Mouse (Mus musculus) heart, postnatal 14 days (tissue): ENCODE results near the gene Kcnk5. TPM values are rescaled to one million over a fixed set of nuclear protein-coding genes. Genes with fewer than 3 reads are reported as not detected.

ENCODE experiments used
- DNase-seq, 2 experiments: peaks; one replicate each; pipeline ENCODE4 v3.0.0; 2021 to 2022
- intact Hi-C: fragments of 180-260 bp; cut with DNase I; formaldehyde crosslinking; loops from one replicate; pipeline ENCODE4 v1.15.1; 2025
- total RNA-seq, 2 experiments: library from RNA; stranded (reverse); gene quantifications; 2 replicates each; pipeline ENCODE4 v1.2.3; 2021

Gene Kcnk5
- total RNA-seq, 2 experiments from 2014 or later = 0.88 to 0.98 TPM

GRCm38 (mm10) chr14:20203301-20203700, 21.7 kb upstream of the Kcnk5 start:
- DNase-seq = no peak
- intact Hi-C loops = no loop called here

DNA sequence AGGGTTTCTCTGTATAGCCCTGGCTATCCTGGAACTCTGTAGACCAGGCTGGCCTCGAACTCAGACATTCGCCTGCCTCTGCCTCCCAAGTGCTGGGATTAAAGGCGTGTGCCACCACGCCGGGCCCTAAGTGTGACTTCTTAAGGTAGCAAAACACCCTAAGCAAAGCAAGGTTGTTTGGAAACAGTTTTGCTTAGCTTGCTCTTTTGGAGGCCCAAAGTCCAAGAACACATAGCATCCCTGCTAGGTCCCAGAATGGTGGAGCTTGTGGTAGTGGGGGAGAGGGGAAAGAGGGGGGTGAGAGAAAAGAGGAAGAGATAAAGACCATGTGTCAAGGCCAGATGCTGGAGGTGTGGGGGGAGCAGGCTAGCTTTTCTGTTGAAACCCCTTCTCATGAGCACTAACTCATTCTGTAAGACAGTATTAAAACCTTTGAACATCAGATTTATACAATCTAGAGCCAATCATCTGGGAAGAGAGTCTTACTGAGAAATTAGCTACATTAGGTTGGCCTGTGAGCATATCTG, 21.1 kb upstream of the Kcnk5 start:
- intact Hi-C loops = no loop called here
- no peak for DNase-seq

DNA sequence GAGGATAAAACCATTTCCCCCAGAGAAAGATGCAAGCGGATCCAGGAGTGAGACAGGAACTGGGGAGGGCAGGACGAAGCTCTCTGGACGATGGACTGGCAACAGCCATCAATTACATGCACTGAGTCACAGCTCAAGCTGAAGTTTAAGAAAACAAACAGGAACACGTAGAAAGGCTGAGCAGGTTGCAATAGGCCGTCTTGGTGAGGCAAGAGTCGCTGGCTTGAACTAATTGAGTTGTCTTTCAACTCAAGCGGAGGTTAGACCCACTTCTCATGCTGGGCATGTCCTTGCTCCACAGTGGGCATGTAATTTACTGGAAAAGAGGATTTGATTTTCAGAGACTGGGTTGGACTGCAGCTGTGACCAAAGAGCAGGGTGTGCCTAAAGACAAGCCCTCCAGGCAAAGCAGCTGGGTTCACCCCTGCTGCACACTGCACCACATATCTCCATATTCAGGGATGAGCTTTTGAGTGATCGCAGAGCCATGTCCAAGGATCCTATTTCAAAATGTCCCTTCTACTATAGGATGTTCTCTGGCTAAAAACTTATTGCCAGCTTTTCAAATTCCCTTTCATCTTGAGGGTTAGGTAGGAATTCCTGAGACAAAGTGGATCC, 19.6 kb upstream of the Kcnk5 start:
- intact Hi-C loops = no loop called here
- DNase-seq = no peak

- no peak for DNase-seq
- intact Hi-C loops = no loop called here
Measured at GRCm38 (mm10) chr14:20193103-20193715, 11.6 kb upstream of the Kcnk5 start.

DNA sequence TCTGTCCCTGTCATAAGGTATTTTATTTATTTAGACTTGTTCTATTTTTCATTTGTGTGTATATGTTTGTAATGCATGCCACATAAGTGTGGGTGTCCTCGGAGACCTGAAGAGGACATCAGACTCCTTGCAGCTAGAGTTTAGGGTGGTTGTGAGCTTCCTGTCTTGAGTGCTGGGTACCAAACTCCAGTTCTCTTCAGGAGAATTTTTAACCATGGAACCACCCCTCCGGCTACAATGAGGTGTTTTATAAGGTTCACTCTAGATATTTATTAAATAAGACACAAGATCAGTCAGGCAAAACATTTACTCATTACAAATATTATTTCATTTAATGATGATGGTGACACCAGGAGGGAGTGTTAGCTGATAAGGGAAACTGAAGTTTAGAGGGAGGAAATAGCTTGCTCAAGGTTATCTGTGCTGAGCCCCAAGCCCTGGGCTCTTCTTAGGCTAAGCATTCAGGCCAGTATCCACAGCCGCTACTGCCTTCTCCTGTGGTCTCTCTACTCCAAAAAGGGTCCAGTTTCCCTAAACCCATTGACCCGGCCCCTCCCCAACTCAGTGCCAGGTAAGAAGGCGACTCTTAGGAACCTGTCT, 9.6 kb upstream of the Kcnk5 start:
- no peak for DNase-seq
- intact Hi-C loops = no loop called here

GRCm38 (mm10) chr14:20189751-20190150, 8.1 kb upstream of the Kcnk5 start:
- DNase-seq = no peak
- intact Hi-C loops = no loop called here

- no peak for DNase-seq
- intact Hi-C loops = no loop called here
Measured at GRCm38 (mm10) chr14:20185426-20185825, 3.8 kb upstream of the Kcnk5 start.

- intact Hi-C loops = no loop called here
- DNase-seq = no peak
Measured at GRCm38 (mm10) chr14:20183701-20184100, 2.1 kb upstream of the Kcnk5 start.

- DNase-seq = no peak
- intact Hi-C loops = no loop called here
Measured at GRCm38 (mm10) chr14:20182596-20182995, 987 bp upstream of the Kcnk5 start.

GRCm38 (mm10) chr14:20180751-20181162, 852 bp downstream of the Kcnk5 start:
- DNase-seq = peak; percentile 37 to 38
- intact Hi-C loops = no loop called here

DNA sequence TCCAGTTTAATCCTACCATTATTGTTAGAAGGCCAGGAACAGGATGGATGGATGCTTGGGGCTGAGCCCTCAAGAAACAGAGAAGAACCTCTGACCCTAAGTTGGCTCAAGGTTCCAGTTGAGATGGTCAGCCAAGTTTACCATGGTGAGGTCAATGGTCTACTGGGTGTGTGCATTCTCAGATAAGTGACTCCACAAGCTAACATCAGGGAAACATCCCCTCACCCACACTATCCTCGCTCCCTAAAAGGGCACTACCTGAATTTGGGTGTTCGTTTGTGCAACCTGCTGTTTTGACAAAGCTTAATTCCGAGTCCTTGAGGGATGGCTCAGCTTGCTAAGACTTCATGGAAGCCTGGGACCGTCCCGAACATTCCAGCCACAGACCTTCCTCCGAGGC, 1.3 kb downstream of the Kcnk5 start:
- intact Hi-C loops = no loop called here
- no peak for DNase-seq

DNA sequence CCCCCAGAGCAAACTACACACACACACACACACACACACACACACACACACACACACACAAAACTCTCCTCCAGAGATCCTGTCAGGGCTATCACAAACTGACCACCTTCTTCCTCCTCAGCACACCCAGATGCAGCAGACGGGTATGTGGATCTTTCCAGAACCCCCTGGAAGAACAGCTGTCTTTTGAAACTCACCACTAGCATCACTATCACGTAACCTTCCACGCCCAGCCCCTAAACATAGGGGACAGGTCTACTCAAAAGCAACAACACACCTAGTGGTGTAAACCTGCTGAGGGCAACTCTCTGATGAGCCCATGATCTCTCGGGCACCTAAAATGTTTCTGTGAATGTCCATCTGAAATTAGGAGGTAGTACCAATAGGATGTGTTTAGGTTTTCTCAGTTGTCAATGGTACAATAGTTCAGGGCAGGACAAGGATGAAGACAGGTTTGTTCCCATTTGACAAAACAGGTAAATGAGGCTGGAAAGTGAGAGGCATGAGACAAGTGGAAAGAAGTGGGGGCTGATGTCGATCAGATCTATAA, 1.8 kb downstream of the Kcnk5 start:
- DNase-seq = no peak
- intact Hi-C loops = no loop called here

DNA sequence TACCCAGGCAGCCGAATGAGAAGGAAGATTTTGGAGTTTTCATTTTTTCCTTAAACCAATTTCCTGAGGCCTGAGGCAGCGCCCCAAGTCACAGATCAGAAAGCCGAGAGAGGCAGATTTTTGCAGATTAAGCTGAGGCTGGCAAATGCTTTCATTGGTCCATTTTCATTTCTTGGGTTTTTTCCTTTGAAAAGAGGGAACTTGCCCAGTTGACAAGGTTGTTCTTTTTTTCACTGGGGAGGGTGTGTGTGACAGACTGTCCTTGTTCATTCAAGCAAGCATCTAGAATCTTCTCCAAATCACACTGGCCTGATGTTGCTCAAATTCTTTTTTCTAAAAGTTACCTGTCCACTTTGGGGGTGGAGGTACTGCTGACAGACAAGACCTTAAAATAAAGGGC, 2.5 kb downstream of the Kcnk5 start:
- intact Hi-C loops = no loop called here
- no peak for DNase-seq

DNA sequence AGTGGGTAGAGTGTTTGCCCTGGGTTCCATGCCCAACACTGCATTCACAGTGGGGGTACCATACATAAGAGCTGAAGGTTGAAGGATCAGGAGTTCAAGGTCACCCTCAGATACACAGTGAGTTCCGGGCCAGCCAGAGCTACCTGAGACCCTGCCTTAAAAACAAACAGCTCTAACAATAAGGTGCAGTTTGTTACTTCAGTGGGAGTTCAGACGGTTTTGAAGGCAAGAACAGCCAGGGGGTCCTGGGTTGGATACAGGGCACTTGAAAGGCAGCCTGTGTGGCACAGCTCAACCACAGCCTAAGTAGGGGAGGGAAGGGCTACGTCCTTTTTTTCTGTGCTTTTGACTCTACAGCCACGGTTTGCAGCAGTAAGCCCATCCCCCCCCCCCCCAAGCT, 3.0 kb downstream of the Kcnk5 start:
- DNase-seq = no peak
- intact Hi-C loops = no loop called here

- no peak for DNase-seq
- intact Hi-C loops = no loop called here
Measured at GRCm38 (mm10) chr14:20177494-20178123, 4.0 kb downstream of the Kcnk5 start.

- intact Hi-C loops = no loop called here
- DNase-seq = no peak
Measured at GRCm38 (mm10) chr14:20175705-20176104, 5.9 kb downstream of the Kcnk5 start.

- DNase-seq = no peak
- intact Hi-C loops = no loop called here
Measured at GRCm38 (mm10) chr14:20175114-20175513, 6.5 kb downstream of the Kcnk5 start.

DNA sequence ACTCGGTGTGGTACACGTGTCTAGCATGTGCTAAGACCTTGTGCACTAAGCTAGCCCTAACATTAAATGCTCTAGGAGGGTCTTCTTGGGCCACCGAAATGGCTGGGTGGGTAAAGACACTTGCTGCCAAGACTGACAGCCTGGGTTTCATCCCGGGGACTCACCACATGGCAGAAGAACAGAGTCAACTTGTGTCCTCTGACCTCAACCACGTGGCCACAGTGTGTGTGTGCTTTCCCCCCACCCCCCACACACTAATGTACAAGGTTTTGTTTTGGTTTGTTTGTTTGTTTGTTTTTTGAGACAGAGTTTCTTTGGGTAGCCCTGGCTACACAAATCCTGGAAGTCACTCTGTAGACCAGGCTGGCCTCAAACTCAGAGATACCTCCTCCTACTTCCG, 6.9 kb downstream of the Kcnk5 start:
- intact Hi-C loops = no loop called here

GRCm38 (mm10) chr14:20173873-20174490, 7.6 kb downstream of the Kcnk5 start:
- no peak for DNase-seq
- intact Hi-C loops = no loop called here

More for the DNA sequence above, 6.9 kb downstream of the Kcnk5 start:
- DNase-seq = no peak

DNA sequence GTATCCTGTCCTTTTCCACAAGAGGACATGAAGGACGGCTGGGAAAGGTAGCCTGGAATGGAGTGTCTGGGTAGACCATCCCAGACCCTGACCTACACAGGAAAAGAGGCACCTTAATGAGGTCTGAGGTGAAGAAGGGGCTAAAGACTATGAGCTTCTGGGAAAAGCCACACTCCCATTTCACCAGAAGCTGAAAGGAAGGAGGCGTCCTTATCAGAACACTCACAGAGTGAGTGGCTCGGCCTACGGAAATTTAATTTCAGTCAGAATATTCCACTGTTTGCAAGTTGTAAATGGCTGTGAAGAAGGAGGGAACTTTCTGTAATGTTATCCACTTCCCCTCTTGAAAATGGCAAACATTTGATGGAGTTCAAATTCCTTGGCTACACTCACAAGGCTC, 8.7 kb downstream of the Kcnk5 start:
- intact Hi-C loops = no loop called here

DNA sequence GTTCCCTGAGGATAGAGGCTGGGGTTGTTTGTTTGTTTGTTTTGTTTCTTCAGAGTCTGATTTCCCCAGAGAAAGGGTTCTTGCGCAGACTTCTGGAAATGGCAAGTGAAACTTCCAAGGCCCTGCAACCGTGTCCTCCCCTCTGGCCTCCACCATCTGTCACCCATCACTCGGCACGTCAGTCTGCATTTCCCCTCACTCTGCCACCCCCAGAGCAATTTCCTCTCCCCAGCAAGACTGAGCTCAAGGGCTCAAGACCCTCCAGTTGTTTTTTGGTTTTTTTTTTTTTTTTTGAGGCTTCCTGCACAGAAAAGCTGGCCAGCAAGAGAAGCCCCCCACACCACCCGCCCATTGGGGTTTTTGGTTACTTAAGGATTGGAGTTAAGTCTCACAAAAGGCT, 9.1 kb downstream of the Kcnk5 start:
- DNase-seq = no peak
- intact Hi-C loops = no loop called here

More for the DNA sequence above, 8.7 kb downstream of the Kcnk5 start:
- DNase-seq = no peak
